Mouse (Mus musculus) CH12.LX (cell line): ENCODE data around the gene Acoxl.

ENCODE experiments used
- CTCF ChIP-seq, 2 experiments: IDR thresholded peaks in 1 of 2; conservative IDR thresholded peaks in 1 of 2; 2 replicates each; pipeline ENCODE4 v1.5.1; 2011 to 2012; ENCODE audit warnings: low read depth in 2 of 2, low read length in 2 of 2, improper control_type of control experiment in 1 of 2, inconsistent platforms in 1 of 2, mild to moderate bottlenecking in 1 of 2, moderate library complexity in 1 of 2
- E2F4 ChIP-seq: IDR thresholded peaks from 2 replicates; pipeline ENCODE4 v1.6.1; 2011; ENCODE audit warnings: low read depth, low read length, improper control_type of control experiment; ENCODE audit not compliant: insufficient replicate concordance
- ETS1 ChIP-seq: conservative IDR thresholded peaks from 2 replicates; pipeline ENCODE4 v1.6.1; 2012; ENCODE audit warnings: low read depth, mild to moderate bottlenecking, inconsistent platforms, low read length, improper control_type of control experiment, moderate library complexity
- KAT2A ChIP-seq: IDR thresholded peaks from 2 replicates; pipeline ENCODE4 v1.6.1; 2012; ENCODE audit warnings: low read length, improper control_type of control experiment, inconsistent platforms; ENCODE audit not compliant: insufficient replicate concordance
- MAX ChIP-seq: IDR thresholded peaks from 2 replicates; pipeline ENCODE4 v1.6.1; 2011; ENCODE audit warnings: low read length, improper control_type of control experiment
- MEF2A ChIP-seq: IDR thresholded peaks from 2 replicates; pipeline ENCODE4 v1.6.1; 2014; ENCODE audit warnings: low read depth, mild to moderate bottlenecking, inconsistent platforms, low read length, improper control_type of control experiment, borderline replicate concordance
- NELFE ChIP-seq: IDR thresholded peaks from 2 replicates; pipeline ENCODE4 v1.6.1; 2011; ENCODE audit warnings: low read depth, low read length, improper control_type of control experiment
- POLR2A ChIP-seq: IDR thresholded peaks from 2 replicates; pipeline ENCODE4 v1.6.1; 2011; ENCODE audit warnings: low read depth, mild to moderate bottlenecking, improper control_type of control experiment, low read length
- RAD21 ChIP-seq: IDR thresholded peaks from 2 replicates; pipeline ENCODE4 v1.6.1; 2011; ENCODE audit warnings: low read depth, mild to moderate bottlenecking, low read length, improper control_type of control experiment, moderate library complexity
- SIN3A ChIP-seq: IDR thresholded peaks from 2 replicates; pipeline ENCODE4 v1.6.1; 2012; ENCODE audit warnings: low read length, improper control_type of control experiment, inconsistent platforms

- TF ChIP-seq MEF2A: no peak
- no peak for TF ChIP-seq NELFE
- no peak for TF ChIP-seq E2F4
- no peak for TF ChIP-seq KAT2A
- TF ChIP-seq ETS1: no peak
- TF ChIP-seq MAX: no peak
- TF ChIP-seq POLR2A: no peak
- no peak for TF ChIP-seq SIN3A
- TF ChIP-seq RAD21: no peak
- TF ChIP-seq CTCF (conservative IDR thresholded peaks at IDR 0.05 in 1 of 2, IDR thresholded peaks at IDR 0.05 in 1 of 2; ENCODE audit: low read depth in 2 of 2, low read length in 2 of 2): no peak
Observed at GRCm38 (mm10) chr2:128068176-128068575, 229.5 kb downstream of the Acoxl start.
